Mouse (Mus musculus): ENCODE results near the gene Cdan1. TPM values are rescaled to one million over a fixed set of nuclear protein-coding genes. Genes with fewer than 3 reads are reported as not detected.

The Cdan1 gene
- 4.9 and 5.5 TPM in 2 replicates for polyA plus RNA-seq (2015; fragmentation: Nextera tagmentation; extraction: Ambion mirVana)

GRCm38 (mm10) chr2:120849449-120850423, at the start of gene Cdan1:
Gene Cdan1, minus strand, starts transcription at chr2:120850128.
- peak within 1 kb of the TSS; percentile 94 for H3K4me3 ChIP-seq (replicated peaks)
- H3K9ac ChIP-seq = peak within 1 kb of the TSS; percentile 58
- H3K27me3 ChIP-seq (replicated peaks) = no peaks in the 10 kb centered on the region
- H3K4me1 ChIP-seq = 0 out of 2 replicates have a peak, but pooled peaks cover 2% of the 10 kb centered on the region
- WGBS = under 1% methylated on average over 65 of the region's 71 CpGs
- H3K4me2 ChIP-seq = peak within 1 kb of the TSS; percentile 88
- no peaks in the 10 kb centered on the region for H3K36me3 ChIP-seq
- H3K27ac ChIP-seq = peak within 1 kb of the TSS; percentile 32; the same call in 1 of the 2 replicates
- peak; percentile 51 for ATAC-seq (ENCODE audit: insufficient read depth, low FRiP score, low read depth)
- H3K9me3 ChIP-seq = no peaks in the 10 kb centered on the region

DNA sequence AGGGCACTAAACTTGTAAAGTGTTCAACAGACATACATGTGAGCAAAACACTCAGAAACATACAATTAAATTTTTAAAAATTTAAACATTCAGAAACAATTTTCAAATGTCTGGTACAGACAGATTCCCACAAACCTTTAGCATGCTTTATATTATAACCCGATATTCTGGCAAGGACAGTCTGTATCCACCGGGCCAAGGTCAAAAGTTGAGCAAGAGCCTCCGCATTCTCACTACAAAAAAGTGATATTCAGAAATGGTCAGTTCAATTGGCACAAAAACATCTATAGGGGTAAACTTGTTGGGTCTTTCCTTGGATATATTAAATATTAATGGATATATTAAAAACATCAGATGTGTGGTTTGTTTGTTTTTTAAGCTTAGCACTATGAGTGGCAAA, 46.4 kb upstream of the Cdan1 start:
- Histone ChIP-seq H3K9me3 (no peaks in the 10 kb centered on the region), H3K36me3 (peaks cover 29% of the 10 kb centered on the region)
- 89% methylated on average over 3 of the region's 3 CpGs for WGBS

DNA sequence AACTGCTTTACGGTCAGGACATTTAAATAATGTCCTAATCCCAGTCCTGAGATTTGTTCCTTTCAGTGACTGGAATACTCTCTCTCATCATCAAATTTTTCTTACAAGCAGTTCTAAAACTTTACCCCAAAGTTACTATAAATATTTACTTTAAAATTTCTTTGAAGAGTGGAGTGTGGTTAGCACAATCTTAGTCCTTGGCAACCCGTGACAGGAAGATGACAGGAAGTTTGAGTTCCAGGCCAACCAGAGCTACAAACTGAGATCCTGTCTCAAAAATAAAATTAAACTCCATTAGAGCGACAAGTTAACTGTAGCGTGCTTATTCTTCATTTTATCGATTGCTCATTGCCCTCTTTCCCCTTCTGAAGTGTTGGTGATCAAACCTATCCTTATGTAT, 37.7 kb upstream of the Cdan1 start:
- Histone ChIP-seq H3K4me3 (replicated peaks) (no peak overlapping the region), H3K4me1 (no peaks in the 10 kb centered on the region), H3K27ac (no peak overlapping the region), H3K9me3 (no peaks in the 10 kb centered on the region), H3K4me2 (no peak overlapping the region), H3K27me3 (replicated peaks) (no peaks in the 10 kb centered on the region), H3K9ac (no peak overlapping the region), H3K36me3 (peaks cover 13% of the 10 kb centered on the region)
- no peak for ATAC-seq (ENCODE audit: insufficient read depth, low FRiP score, low read depth)
- WGBS = 79% methylated on average over 5 of the region's 5 CpGs

More for the DNA sequence above, 46.4 kb upstream of the Cdan1 start:
- no peak overlapping the region for H3K27ac ChIP-seq
- no peak for ATAC-seq (ENCODE audit: insufficient read depth, low FRiP score, low read depth)
- no peak overlapping the region for H3K4me3 ChIP-seq (replicated peaks)
- no peaks in the 10 kb centered on the region for H3K27me3 ChIP-seq (replicated peaks)
- no peaks in the 10 kb centered on the region for H3K4me1 ChIP-seq
- H3K9ac ChIP-seq = no peak overlapping the region
- H3K4me2 ChIP-seq = no peak overlapping the region

GRCm38 (mm10) chr2:120873192-120873591, 23.3 kb upstream of the Cdan1 start:
- Histone ChIP-seq H3K9ac (no peak overlapping the region), H3K4me2 (no peak overlapping the region), H3K27me3 (replicated peaks) (no peaks in the 10 kb centered on the region), H3K4me3 (replicated peaks) (no peak overlapping the region), H3K27ac (no peak overlapping the region), H3K36me3 (peaks cover 20% of the 10 kb centered on the region; the same call in 1 of the 2 replicates), H3K9me3 (no peaks in the 10 kb centered on the region), H3K4me1 (no peaks in the 10 kb centered on the region)
- WGBS = 92% methylated on average over 2 of the region's 2 CpGs
- ATAC-seq (ENCODE audit: insufficient read depth, low FRiP score, low read depth) = no peak

DNA sequence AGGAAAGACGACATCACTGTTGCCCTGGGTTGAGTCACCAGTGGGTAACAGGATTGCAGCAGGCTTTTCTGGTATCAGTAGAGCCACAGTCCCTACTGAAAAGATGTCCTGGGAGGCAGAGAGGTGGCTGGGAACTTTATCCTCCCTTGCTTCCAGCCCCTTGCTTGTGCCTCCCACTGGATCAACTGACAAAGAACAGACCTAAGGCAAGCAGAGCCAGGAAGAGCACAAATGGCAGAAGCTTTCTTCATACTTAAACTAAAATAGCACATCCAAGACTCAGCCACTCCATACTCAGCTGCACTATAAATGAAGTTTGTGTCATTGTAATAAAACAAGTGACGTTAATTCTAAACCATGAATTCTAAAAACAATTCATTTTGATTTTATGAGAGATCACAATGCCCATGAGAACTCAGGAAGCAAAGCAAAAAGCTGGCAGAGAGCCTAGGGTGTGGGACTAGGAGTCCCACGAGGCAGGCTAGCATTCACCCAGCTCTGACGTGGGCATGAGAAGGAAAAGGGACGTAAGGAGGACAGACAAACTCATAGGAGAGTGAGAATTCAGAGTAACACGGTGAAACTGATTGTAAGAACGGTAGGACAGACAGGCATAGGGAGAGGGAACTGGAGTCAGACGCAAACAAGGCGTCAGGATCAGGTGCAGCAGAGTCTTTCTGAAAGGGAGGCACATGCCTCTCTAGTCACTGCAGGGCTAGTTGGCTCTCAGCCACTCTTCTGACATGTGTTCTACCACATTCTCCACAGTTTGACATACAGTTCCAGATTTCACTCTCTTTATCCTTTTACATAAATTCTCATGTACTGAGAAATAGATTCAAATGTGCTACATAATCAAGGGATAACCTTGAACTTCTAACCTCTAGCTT, 21.8 kb upstream of the Cdan1 start:
- ATAC-seq (ENCODE audit: insufficient read depth, low FRiP score, low read depth) = no peak
- Histone ChIP-seq H3K36me3 (peaks cover 17% of the 10 kb centered on the region; the same call in 1 of the 2 replicates), H3K27ac (peak overlapping the region; percentile 42)

DNA sequence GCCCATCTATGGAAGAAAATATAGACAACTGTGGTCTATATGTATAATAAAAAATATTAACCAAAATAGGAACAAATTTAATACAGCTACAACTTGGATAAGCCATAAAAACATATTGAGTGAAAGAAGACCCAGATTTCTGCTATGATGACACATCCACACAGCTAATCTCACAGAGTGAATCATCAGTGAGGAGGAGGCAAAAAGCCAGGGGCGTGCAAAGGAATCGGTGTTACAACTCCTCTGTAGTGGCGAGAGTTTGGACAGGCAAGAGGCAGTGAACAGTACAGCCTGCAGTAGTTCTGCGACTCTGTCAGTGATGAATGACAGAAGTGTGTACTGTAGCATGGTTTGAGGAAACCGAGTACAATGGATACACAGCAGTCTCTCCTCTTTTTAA, 17.4 kb upstream of the Cdan1 start:
- peaks cover 5% of the 10 kb centered on the region; the same call in 1 of the 2 replicates for H3K36me3 ChIP-seq
- H3K9me3 ChIP-seq = no peaks in the 10 kb centered on the region
- 80% methylated on average over 5 of the region's 5 CpGs for WGBS
- no peak overlapping the region for H3K4me2 ChIP-seq
- no peak overlapping the region for H3K27ac ChIP-seq
- H3K27me3 ChIP-seq (replicated peaks) = no peaks in the 10 kb centered on the region
- H3K9ac ChIP-seq = no peak overlapping the region
- ATAC-seq (ENCODE audit: insufficient read depth, low FRiP score, low read depth) = no peak
- H3K4me3 ChIP-seq (replicated peaks) = no peak overlapping the region
- no peaks in the 10 kb centered on the region for H3K4me1 ChIP-seq

More for the DNA sequence above, 21.8 kb upstream of the Cdan1 start:
- Histone ChIP-seq H3K4me1 (no peaks in the 10 kb centered on the region), H3K27me3 (replicated peaks) (no peaks in the 10 kb centered on the region), H3K9me3 (no peaks in the 10 kb centered on the region), H3K9ac (no peak overlapping the region), H3K4me3 (replicated peaks) (no peak overlapping the region), H3K4me2 (no peak overlapping the region)
- WGBS = 74% methylated on average over 9 of the region's 9 CpGs

- Histone ChIP-seq H3K4me3 (replicated peaks) (no peak overlapping the region), H3K4me2 (no peak overlapping the region), H3K27me3 (replicated peaks) (no peaks in the 10 kb centered on the region), H3K9ac (no peak overlapping the region), H3K36me3 (0 out of 2 replicates have a peak, but pooled peaks cover 5% of the 10 kb centered on the region), H3K9me3 (no peaks in the 10 kb centered on the region), H3K27ac (no peak overlapping the region), H3K4me1 (no peaks in the 10 kb centered on the region)
- ATAC-seq (ENCODE audit: insufficient read depth, low FRiP score, low read depth) = no peak
- 19% methylated on average over 1 of the region's 1 CpGs for WGBS
Measured at GRCm38 (mm10) chr2:120866561-120866960, 16.6 kb upstream of the Cdan1 start.

DNA sequence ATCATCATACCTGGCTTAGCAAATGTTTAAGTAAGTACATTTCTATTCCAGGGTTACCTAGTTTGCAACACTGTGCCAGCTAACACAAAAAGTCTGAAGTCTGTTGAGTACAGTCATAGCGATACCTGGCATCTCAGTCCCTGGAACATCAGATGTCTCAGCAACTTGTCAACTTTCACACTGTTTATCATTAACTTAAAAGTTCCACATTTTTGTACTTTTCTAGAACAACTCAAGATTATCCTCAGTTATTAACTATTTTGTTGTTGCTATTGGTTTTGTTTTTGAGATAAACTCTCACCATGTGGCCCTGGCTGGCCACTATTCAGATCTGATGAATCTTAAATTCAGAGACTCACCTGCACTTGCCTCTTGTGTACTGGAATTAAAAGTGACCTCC, 13.5 kb upstream of the Cdan1 start:
- no peaks in the 10 kb centered on the region for H3K27me3 ChIP-seq (replicated peaks)
- H3K4me3 ChIP-seq (replicated peaks) = no peak overlapping the region
- no peak overlapping the region for H3K4me2 ChIP-seq
- H3K9ac ChIP-seq = no peak overlapping the region
- no peaks in the 10 kb centered on the region for H3K4me1 ChIP-seq
- peaks cover 4% of the 10 kb centered on the region; the same call in 1 of the 2 replicates for H3K36me3 ChIP-seq
- no peaks in the 10 kb centered on the region for H3K9me3 ChIP-seq
- ATAC-seq (ENCODE audit: insufficient read depth, low FRiP score, low read depth) = no peak
- WGBS = 98% methylated on average over 1 of the region's 1 CpGs
- H3K27ac ChIP-seq = no peak overlapping the region

GRCm38 (mm10) chr2:120860699-120861098, 10.8 kb upstream of the Cdan1 start:
- Histone ChIP-seq H3K36me3 (peaks cover 4% of the 10 kb centered on the region; the same call in 1 of the 2 replicates), H3K9me3 (no peaks in the 10 kb centered on the region), H3K27ac (no peak overlapping the region), H3K27me3 (replicated peaks) (no peaks in the 10 kb centered on the region), H3K4me2 (no peak overlapping the region), H3K4me3 (replicated peaks) (no peak overlapping the region), H3K4me1 (no peaks in the 10 kb centered on the region), H3K9ac (no peak overlapping the region)
- ATAC-seq (ENCODE audit: insufficient read depth, low FRiP score, low read depth) = no peak
- 38% methylated on average over 1 of the region's 1 CpGs for WGBS

DNA sequence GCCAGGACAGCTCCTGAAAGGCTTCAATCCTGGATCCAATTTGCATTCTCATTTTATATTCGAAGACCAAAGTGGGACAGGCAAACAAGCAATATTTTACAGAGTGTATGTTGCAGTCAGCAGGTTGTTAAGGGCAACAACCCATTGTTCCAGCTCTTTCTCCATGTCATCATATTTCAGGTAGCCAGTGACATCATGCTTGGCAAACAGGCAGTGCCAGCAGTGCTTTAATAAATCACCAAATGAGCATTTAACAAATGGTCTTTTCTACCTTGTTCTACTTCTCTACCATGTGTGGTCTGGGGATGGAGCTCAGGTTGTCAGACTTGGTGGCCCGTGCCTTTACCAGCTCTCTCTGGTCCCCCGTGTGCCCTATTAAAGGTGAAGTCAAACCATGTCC, 8.2 kb upstream of the Cdan1 start:
- Histone ChIP-seq H3K4me3 (replicated peaks) (no peak overlapping the region), H3K27ac (no peak overlapping the region), H3K36me3 (peaks cover 4% of the 10 kb centered on the region; the same call in 1 of the 2 replicates), H3K9me3 (no peaks in the 10 kb centered on the region), H3K9ac (no peak overlapping the region), H3K27me3 (replicated peaks) (no peaks in the 10 kb centered on the region), H3K4me1 (no peaks in the 10 kb centered on the region), H3K4me2 (no peak overlapping the region)
- no peak for ATAC-seq (ENCODE audit: insufficient read depth, low FRiP score, low read depth)
- 76% methylated on average over 3 of the region's 3 CpGs for WGBS

GRCm38 (mm10) chr2:120853151-120853550, 3.2 kb upstream of the Cdan1 start:
- no peak for ATAC-seq (ENCODE audit: insufficient read depth, low FRiP score, low read depth)

More at GRCm38 (mm10) chr2:120853151-120853550, 3.2 kb upstream of the Cdan1 start:
- H3K4me2 ChIP-seq = no peak overlapping the region
- H3K27me3 ChIP-seq (replicated peaks) = no peaks in the 10 kb centered on the region
- no peak overlapping the region for H3K4me3 ChIP-seq (replicated peaks)
- 64% methylated on average over 3 of the region's 3 CpGs for WGBS
- 0 out of 2 replicates have a peak, but pooled peaks cover 2% of the 10 kb centered on the region for H3K4me1 ChIP-seq
- H3K27ac ChIP-seq = no peak overlapping the region
- no peaks in the 10 kb centered on the region for H3K9me3 ChIP-seq
- no peak overlapping the region for H3K9ac ChIP-seq
- H3K36me3 ChIP-seq = no peaks in the 10 kb centered on the region
